Comparison of ENCODE assay signal across 8 mouse cellular contexts in the genomic region with DNA sequence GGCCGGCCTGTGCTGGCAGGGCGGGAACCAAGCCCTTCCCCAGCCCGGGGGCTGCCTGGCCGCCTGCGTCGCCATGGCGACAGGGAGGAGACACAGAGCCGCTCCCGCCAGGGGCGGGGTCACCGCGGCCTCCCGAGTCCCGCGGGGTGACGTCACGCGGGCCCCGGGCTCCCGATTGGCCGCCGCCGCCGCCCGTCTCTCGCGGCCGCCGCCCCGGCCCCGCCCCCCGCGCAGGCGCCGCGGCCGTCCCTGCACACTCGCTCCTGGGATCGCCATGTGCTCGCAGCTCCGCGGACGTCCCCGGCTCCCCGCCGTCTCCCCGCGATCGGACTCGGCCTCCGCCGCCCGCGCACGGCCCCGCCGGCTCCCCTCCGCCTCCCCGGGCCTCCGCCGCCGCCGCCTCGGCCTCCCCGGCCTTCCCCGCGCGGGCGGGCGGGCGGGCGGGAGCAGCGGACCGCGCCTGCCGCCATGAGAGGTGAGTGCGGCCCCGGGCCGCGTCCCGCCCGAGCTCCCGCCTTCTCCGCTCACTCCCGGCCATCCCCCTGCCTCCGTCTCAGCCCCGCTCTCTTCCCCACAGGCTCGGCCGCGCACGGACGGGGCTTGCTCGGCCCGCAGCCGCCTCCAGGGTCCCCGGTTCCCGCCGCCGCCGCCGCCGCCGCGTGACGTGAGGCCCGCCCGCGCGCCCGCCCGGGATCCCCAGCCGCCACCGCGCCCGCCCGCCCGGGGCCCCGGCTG. TPM values are rescaled to one million over a fixed set of nuclear protein-coding genes. Genes with fewer than 3 reads are reported as not detected.
DNase-seq lines count a peak whose midpoint lies in the region.
"Not testable (repeated sequence)": the region's sequence is repeated elsewhere in the genome, so short reads cannot be mapped to it uniquely, and the experiment has no call there.

Gm21887 (plus strand) TSS at position 644 of the 735 bp plus-strand sequence.

- H3K27ac ChIP-seq in hindbrain, embryonic 10.5 days, result peak within 1 kb of the TSS; percentile 89

- peak within 1 kb of the TSS; percentile 56 for H3K4me3 ChIP-seq in hindbrain, embryonic 10.5 days

- H3K27me3 ChIP-seq in hindbrain, embryonic 10.5 days (ENCODE audit: insufficient read depth, poor library complexity, severe bottlenecking), result not testable (repeated sequence)

- H3K9me3 ChIP-seq in hindbrain, embryonic 10.5 days, result peaks cover 57% of the 10 kb centered on the region

- peaks cover 17% of the 10 kb centered on the region for H3K36me3 ChIP-seq in hindbrain, embryonic 10.5 days

- 80% methylated on average over 117 of the region's 118 CpGs for WGBS in hindbrain, embryonic 10.5 days

- H3K4me1 ChIP-seq in hindbrain, embryonic 10.5 days (replicated peaks), result peaks cover 26% of the 10 kb centered on the region

- DNase-seq in Muller cell, postnatal 12 days (ENCODE audit: inconsistent ontology term), result peak; percentile 100
- DNase-seq in cerebellum, adult 9-10 months, result peak; percentile 87
- peak in 1 of 2 experiments; percentile 94 for DNase-seq in frontal cortex, adult 2 months (ENCODE audit: extremely low spot score in 1 of 2, low spot score in 1 of 2)
- DNase-seq in hindbrain, embryonic 10.5 days (ENCODE audit: low spot score), result peak; percentile 90
- DNase-seq in layer of hippocampus, postnatal 10 days (ENCODE audit: low spot score in 2 of 2), result peak; percentile 95 to 100
- DNase-seq in lung, postnatal 10 days, result peak; percentile 96
- DNase-seq in ovary, postnatal 36 days (ENCODE audit: low spot score), result peak; percentile 99
- peak; percentile 98 for DNase-seq in thymus, postnatal 14 days

RNA-seq across cellular contexts. Expression of gene Gm21887, which starts in this region (rescaled TPM):
- 891 and 1,402 TPM in 2 replicates for polyA plus RNA-seq in frontal cortex, adult 2 months (2012; rRNA removed)
- polyA plus RNA-seq in hindbrain, embryonic 10.5 days (2016; fragmentation: Nextera tagmentation; extraction: Ambion mirVana), result 229 and 264 TPM in 2 replicates
- 100 to 1,000 TPM; 327 to 366 TPM for total RNA-seq in layer of hippocampus, postnatal 10 days (2021)
